Mouse (Mus musculus) intestine, embryonic 16.5 days (tissue): Measurements from ENCODE around the gene Tuba1c. TPM values are rescaled to one million over a fixed set of nuclear protein-coding genes. Genes with fewer than 3 reads are reported as not detected.

Source experiments
- ATAC-seq: fragments of 200-750 bp; cut with Nextera tagmentation; 2 replicates; pipeline ENCODE4 v1.8.0; 2017; ENCODE audit warnings: moderate TSS enrichment, moderate library complexity
- H3K27ac ChIP-seq: fragments of 300-500 bp; sonication (generic); 2 replicates; pipeline ENCODE4 v1.5.1; 2014; ENCODE audit warnings: mild to moderate bottlenecking, low read length
- H3K27me3 ChIP-seq: fragments of 300-500 bp; sonication (generic); replicated peaks from 2 replicates; pipeline ENCODE4 v1.6.1; 2014; ENCODE audit warnings: low read length, control low read depth, mixed read lengths; ENCODE audit not compliant: control insufficient read depth, insufficient read depth
- H3K36me3 ChIP-seq: fragments of 300-500 bp; sonication (generic); 2 replicates; pipeline ENCODE4 v1.6.1; 2014; ENCODE audit warnings: low read length, control low read depth; ENCODE audit not compliant: control insufficient read depth, insufficient read depth
- H3K4me1 ChIP-seq: fragments of 300-500 bp; sonication (generic); 2 replicates; pipeline ENCODE4 v1.6.1; 2014; ENCODE audit warnings: low read length, control low read depth, mixed read lengths; ENCODE audit not compliant: control insufficient read depth, insufficient read depth
- H3K4me2 ChIP-seq: fragments of 300-500 bp; sonication (generic); 2 replicates; pipeline ENCODE4 v1.6.1; 2014; ENCODE audit warnings: low read depth, low read length, control low read depth
- H3K4me3 ChIP-seq: fragments of 300-500 bp; sonication (generic); 2 replicates; pipeline ENCODE4 v1.5.1; 2014; ENCODE audit warnings: mild to moderate bottlenecking, low read length
- H3K9ac ChIP-seq: fragments of 300-500 bp; sonication (generic); 2 replicates; pipeline ENCODE4 v1.6.1; 2014; ENCODE audit warnings: low read depth, low read length
- H3K9me3 ChIP-seq: fragments of 300-500 bp; sonication (generic); 2 replicates; pipeline ENCODE4 v1.6.1; 2016; ENCODE audit warnings: low read length, control low read depth; ENCODE audit not compliant: control insufficient read depth
- WGBS: fragments of 180-500 bp; shearing (Covaris S2); extraction: QIAGEN DNeasy Blood & Tissue Kit; methylation state at CpG from one replicate; pipeline ENCODE4 v1.1.7; 2014; 5-methylcytosine and 5-hydroxymethylcytosine counted together
- polyA plus RNA-seq: library from polyadenylated mRNA; unstranded; fragments of >200 nt; fragmentation: Nextera tagmentation; extraction: Ambion mirVana; gene quantifications from 2 replicates; pipeline ENCODE4 v1.2.1, GENCODE M21; 2015

The Tuba1c gene
- polyA plus RNA-seq, 1 experiment from 2014 or later = 311 TPM

DNA sequence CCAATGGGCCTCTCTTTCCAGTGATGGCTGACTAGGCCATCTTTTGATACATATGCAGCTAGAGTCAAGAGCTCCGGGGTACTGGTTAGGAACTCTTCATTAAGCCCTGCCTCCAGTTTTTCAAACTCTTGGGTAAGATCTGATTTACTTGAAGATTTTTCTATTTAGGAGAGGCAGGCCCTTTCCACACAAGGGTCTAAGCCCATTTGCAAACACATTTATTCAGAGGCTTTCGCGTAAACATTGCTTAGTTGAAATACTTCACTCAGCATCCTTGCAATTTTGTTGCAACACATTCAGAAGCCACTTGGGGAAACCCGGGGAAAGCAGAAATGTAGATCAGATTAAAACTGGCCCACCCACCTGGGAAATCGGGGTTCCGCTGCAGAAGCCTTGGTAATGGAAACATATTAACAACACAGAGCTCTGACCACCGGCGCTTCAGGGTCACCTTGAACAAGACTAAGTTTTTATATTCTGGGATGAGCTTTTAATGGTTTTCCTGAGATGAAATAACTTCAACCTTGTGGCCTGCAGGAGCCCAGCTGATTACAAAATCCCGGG, 34.7 kb upstream of the Tuba1c start:
- Histone ChIP-seq H3K9me3 (no peaks in the 10 kb centered on the region), H3K27ac (no peak overlapping the region), H3K4me3 (no peak overlapping the region), H3K36me3 (no peaks in the 10 kb centered on the region), H3K27me3 (no peaks in the 10 kb centered on the region), H3K4me1 (peaks cover 20% of the 10 kb centered on the region), H3K4me2 (no peak overlapping the region), H3K9ac (no peak overlapping the region)
- WGBS = 81% methylated on average over 9 of the region's 9 CpGs
- no peak for ATAC-seq

DNA sequence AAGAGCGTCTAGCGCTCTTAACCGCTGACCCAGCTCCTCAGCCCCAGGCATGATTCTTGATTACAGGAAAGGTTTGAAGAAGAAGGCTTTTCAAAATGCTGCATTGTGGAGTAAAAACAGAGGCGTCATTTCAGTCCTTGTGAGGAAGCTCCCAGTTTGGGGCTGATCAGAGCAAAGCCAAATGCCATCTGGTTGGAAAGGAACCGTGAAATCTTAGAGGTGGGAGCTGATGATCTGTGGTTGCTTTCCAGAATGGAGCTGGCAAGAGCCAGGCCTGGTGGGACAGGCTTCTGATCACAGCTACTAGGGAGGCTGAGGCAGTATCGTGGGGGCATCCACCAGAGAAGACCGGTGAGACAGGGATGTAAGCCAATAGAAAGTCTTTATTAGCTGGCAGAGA, 32.9 kb upstream of the Tuba1c start:
- Histone ChIP-seq H3K9ac (no peak overlapping the region), H3K4me1 (peaks cover 23% of the 10 kb centered on the region), H3K27me3 (no peaks in the 10 kb centered on the region), H3K27ac (no peak overlapping the region), H3K9me3 (no peaks in the 10 kb centered on the region), H3K4me3 (no peak overlapping the region), H3K4me2 (no peak overlapping the region), H3K36me3 (no peaks in the 10 kb centered on the region)
- WGBS = 85% methylated on average over 7 of the region's 7 CpGs
- ATAC-seq = no peak

DNA sequence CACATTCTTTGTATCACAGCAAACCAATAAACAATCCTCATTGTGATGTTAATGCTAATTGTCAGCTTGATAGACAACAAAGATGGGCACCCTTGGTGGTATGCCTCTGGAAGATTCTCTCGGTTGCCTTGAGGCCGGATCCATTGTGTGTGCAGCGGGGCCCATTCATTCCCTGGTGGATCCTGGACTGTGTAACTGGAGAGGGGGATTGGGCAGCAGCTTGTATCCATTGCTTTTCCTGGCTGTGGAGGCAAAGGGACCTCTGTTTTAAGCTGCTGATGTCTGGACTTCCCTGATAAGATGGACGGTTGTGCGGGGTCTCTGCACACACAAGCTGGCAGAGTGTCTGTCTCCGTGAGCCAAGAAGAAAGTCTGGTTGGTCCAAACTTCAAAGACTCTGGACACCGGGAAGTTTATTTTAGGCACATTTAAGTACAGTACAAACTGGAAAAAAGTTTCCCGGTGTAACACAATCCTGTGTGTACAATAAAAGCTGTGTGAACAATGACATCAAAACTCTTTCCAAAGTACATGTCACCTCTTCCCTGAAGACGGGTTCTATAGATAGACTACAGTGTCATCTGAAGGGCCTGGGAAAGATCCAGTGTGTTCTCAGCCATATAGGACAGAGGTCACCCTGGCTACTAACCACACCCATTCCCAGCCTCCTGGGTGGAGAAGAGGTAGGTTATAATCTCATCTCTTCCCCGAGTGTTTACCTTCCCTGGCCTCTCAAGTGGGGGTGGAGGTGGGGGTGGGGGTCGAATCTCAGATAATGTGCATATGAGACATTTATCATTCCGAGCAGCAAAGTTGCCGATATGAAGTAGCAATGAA, 31.5 kb upstream of the Tuba1c start:
- H3K4me1 ChIP-seq = peaks cover 18% of the 10 kb centered on the region
- H3K36me3 ChIP-seq = no peaks in the 10 kb centered on the region
- H3K4me2 ChIP-seq = no peak overlapping the region
- H3K9me3 ChIP-seq = no peaks in the 10 kb centered on the region
- peak; percentile 76 for ATAC-seq
- H3K27me3 ChIP-seq = no peaks in the 10 kb centered on the region
- peak overlapping the region; percentile 55 for H3K27ac ChIP-seq
- H3K4me3 ChIP-seq = no peak overlapping the region
- 34% methylated on average over 13 of the region's 13 CpGs for WGBS
- no peak overlapping the region for H3K9ac ChIP-seq

DNA sequence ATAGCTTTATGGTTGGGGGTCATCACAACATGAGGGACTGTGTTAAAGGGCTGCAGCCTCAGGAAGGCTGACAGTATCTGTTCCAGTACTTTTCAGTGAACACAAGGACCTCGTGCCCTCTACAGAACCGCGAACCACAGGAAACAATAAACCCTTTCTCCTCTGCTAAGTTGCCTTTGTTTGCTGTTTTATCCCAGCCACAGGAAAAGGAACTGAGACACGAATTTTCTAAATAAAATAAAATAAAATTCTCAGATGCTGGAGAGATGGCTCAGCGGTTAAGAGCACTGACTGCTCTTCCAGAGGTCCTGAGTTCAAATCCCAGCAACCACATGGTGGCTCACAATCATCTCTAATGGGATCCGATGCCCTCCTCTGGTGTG, 30.9 kb upstream of the Tuba1c start:
- WGBS = 41% methylated on average over 6 of the region's 6 CpGs
- H3K27ac ChIP-seq = no peak overlapping the region

DNA sequence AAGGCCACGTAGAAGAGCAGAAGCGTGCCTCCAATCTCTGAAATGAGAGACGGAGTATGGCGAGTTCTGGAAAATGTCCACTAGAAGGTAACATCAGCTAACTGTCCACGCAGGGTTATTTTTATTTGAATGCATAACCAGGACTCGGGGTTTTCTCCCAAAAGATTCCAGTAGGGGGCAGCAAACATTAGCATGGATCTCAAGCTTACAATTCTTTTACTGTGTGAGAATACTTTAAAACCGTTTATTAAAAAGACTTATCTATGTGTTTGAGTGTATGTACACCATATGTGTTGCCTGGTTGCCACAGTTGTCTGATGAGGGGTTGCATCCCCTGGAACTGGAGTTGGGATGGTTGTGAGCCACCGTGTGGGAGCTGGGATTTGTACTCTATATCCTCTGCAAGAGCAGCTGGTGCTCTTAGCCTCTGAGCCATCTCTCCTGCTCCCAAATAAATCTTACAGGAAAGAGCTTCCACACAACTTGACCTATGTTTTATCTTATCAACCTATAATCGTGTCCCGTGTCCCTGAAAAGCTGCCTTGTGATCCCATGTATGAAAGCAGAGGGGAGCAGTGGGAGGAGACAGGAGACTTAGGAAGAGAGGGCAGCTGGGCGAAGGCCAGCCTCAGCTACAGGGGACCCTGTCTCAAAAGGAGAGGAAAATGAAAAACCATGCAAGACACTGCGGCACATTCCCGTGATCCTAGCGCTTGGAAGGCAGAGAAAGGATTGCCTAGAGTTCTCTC, 29.0 kb upstream of the Tuba1c start:
- 40% methylated on average over 14 of the region's 14 CpGs for WGBS
- ATAC-seq = 0 out of 2 replicates have a peak, but pooled peaks have one; percentile 3
- H3K9ac ChIP-seq = no peak overlapping the region
- no peaks in the 10 kb centered on the region for H3K36me3 ChIP-seq
- H3K4me3 ChIP-seq = no peak overlapping the region
- peaks cover 18% of the 10 kb centered on the region for H3K4me1 ChIP-seq
- H3K27me3 ChIP-seq = no peaks in the 10 kb centered on the region
- H3K4me2 ChIP-seq = no peak overlapping the region
- H3K9me3 ChIP-seq = no peaks in the 10 kb centered on the region
- no peak overlapping the region for H3K27ac ChIP-seq

More for the DNA sequence above, 30.9 kb upstream of the Tuba1c start:
- 0 out of 2 replicates have a peak, but pooled peaks have one; percentile 14 for ATAC-seq
- H3K4me2 ChIP-seq = no peak overlapping the region
- H3K9ac ChIP-seq = no peak overlapping the region
- H3K36me3 ChIP-seq = no peaks in the 10 kb centered on the region
- H3K4me3 ChIP-seq = no peak overlapping the region
- no peaks in the 10 kb centered on the region for H3K9me3 ChIP-seq
- peaks cover 18% of the 10 kb centered on the region for H3K4me1 ChIP-seq
- no peaks in the 10 kb centered on the region for H3K27me3 ChIP-seq

DNA sequence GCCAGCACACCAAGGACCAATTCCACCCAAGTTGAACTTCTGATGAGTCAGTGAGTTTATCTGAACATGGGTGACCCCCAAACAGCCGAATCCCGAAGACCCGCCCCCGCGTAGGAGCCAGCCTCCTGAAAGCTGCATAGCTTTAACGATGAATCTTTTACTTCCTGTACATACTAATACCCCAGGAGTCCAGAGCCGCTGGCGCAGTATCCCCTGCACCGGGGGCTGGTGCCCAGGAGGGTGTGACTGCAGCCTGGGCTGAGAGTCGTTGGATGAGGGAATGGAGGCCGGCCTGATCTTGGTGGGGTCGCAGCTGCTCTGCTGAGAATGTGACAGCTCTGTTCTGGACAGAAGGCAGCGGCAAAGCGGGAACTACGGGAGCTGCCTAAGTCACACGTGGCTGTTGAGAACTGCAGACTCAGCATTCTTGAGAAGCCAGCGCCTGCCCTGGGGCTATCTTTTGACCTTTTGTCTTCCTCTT, 28.2 kb upstream of the Tuba1c start:
- H3K4me3 ChIP-seq = peak overlapping the region; percentile 35
- H3K4me1 ChIP-seq = peaks cover 18% of the 10 kb centered on the region
- H3K36me3 ChIP-seq = no peaks in the 10 kb centered on the region
- WGBS = 8% methylated on average over 17 of the region's 17 CpGs
- H3K4me2 ChIP-seq = peak overlapping the region; percentile 58
- H3K9ac ChIP-seq = peak overlapping the region; percentile 62
- H3K27ac ChIP-seq = no peak overlapping the region
- H3K27me3 ChIP-seq = no peaks in the 10 kb centered on the region
- peak; percentile 27 for ATAC-seq
- no peaks in the 10 kb centered on the region for H3K9me3 ChIP-seq

DNA sequence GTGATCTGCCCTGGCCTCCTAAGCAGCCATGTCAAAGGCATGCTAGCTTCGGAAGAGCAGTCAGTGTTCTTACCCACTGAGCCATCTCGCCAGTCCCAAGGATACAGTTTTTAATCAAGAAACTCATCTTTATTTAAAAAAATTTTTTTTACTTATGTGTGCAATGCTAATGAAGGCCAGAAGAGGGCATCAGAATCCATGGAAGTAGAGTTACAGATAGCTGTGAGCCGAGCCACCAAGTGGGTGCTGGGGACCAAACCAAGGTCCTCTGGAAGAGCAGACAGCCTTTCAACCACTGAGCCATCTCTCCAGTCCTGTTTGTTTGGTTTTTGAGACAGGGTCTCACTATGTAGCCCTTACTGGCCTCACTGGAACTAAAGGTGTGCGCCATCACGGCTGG, 26.1 kb upstream of the Tuba1c start:
- H3K36me3 ChIP-seq = no peaks in the 10 kb centered on the region

DNA sequence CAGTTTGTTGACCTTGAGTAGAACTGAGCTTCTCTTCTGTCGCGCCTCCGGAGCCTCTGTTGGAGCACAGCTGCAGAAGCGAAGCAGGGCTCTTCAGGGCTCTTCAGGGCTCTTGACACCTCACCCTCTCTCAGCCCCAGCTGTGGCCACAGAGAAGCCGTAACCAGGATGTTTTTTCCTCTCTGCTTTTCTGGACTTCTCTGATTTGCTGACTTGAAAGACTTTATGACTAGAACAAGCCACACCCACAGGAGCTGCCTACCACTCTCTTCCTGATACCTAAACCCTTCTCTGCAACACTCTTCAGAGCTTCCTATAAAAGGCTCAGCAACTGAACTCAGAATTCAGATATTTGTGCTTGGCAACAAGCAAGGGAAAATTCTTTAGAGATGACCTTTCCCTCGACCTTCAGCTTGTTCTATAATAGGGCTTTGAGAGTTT, 20.9 kb upstream of the Tuba1c start:
- peak overlapping the region; percentile 27 for H3K27ac ChIP-seq
- no peak overlapping the region for H3K9ac ChIP-seq
- H3K9me3 ChIP-seq = no peaks in the 10 kb centered on the region
- no peak overlapping the region for H3K4me3 ChIP-seq
- no peak overlapping the region for H3K4me2 ChIP-seq
- ATAC-seq = no peak
- H3K4me1 ChIP-seq = no peaks in the 10 kb centered on the region
- no peaks in the 10 kb centered on the region for H3K36me3 ChIP-seq
- 43% methylated on average over 6 of the region's 6 CpGs for WGBS
- no peaks in the 10 kb centered on the region for H3K27me3 ChIP-seq

More for the DNA sequence above, 26.1 kb upstream of the Tuba1c start:
- Histone ChIP-seq H3K4me1 (peaks cover 12% of the 10 kb centered on the region), H3K9me3 (no peaks in the 10 kb centered on the region), H3K4me2 (no peak overlapping the region), H3K9ac (no peak overlapping the region), H3K27ac (no peak overlapping the region), H3K27me3 (no peaks in the 10 kb centered on the region), H3K4me3 (no peak overlapping the region)
- no peak for ATAC-seq
- 87% methylated on average over 5 of the region's 5 CpGs for WGBS

DNA sequence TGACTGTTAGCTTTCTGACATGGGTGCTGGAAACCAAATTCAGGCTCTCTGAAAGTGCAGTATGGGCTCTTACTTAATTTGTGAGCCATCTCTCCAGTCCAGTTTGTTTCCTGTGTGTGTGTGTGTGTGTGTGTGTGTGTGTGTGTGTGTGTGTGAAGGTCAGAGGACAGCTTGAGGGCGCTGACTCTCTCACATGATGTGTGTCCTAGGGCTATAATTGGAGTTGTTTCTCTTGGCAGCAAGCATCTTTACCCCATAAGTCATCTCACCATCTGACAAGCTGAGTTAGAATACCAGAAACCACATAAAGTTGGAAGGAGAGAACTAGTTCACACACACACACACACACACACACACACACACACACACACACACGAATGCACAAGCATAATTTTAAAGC, 18.8 kb upstream of the Tuba1c start:
- Histone ChIP-seq H3K4me2 (no peak overlapping the region), H3K36me3 (no peaks in the 10 kb centered on the region), H3K27ac (no peak overlapping the region), H3K9ac (no peak overlapping the region), H3K27me3 (no peaks in the 10 kb centered on the region), H3K4me3 (no peak overlapping the region), H3K4me1 (no peaks in the 10 kb centered on the region), H3K9me3 (no peaks in the 10 kb centered on the region)
- ATAC-seq = no peak
- WGBS = 76% methylated on average over 2 of the region's 2 CpGs
